Mouse (Mus musculus): ENCODE measurements around the gene Tmppe.
"Not testable (repeated sequence)": the region's sequence is repeated elsewhere in the genome, so short reads cannot be mapped to it uniquely, and the experiment has no call there.

Gene Tmppe

DNA sequence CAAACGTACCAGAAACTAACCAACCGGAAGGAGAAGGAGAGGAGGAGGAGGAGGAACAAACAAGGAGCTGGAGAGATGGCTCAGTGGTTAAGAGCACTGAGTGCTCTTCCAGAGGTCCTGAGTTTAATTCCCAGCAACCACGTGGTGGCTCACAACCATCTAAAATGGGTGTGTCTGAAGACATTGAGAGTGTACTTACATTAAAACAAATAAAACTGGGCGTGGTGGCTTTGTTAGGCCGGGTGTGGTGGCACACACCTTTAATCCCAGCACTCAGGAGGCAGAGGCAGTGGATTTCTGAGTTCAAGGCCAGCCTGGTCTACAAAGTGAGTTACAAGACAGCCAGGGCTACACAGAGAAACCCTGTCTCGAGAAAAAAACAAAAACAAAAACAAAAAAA lies 6.8 kb upstream of the Tmppe start:
- in situ Hi-C loops (cut with MseI, MboI) = not testable (repeated sequence)

GRCm38 (mm10) chr9:114394677-114395076 lies 6.2 kb upstream of the Tmppe start:
- in situ Hi-C loops (cut with MseI, MboI) = no loop called here

DNA sequence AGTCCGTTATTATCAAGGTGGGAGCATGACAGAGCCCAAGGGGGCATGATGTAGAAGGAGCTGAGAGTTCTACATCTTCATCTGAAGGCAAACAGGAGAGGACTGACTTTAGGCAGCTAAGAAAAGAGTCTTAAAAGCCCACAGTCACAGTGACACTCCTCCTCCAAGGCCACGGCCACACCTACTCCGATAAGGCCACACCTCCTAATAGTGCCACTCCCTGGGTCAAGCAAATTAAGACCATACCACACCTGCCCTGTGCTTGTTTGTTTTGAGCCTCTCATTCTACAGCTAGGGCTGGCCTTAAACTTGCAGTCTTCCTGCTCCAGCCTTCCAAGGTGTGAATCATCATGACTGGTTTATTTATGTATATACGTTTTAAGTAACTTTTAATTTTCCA lies 5.6 kb upstream of the Tmppe start:
- in situ Hi-C loops (cut with MseI, MboI) = no loop called here

DNA sequence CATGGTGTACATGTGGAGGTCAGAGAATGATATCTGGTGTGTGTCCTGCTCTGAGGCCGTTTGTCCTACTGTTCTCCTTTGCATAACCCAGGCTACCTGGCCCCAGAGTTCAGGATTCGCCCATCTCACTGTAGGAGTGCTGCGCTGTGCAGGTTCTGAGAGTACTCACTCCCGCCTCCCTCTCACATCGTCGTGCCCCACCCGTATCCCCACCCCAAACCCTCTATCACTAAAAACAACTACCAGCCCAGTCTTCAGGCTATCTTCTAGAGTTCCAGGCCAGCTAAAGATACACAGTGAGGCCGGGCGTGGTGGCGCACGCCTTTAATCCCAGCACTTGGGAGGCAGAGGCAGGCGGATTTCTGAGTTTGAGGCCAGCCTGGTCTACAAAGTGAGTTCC lies 1.2 kb upstream of the Tmppe start:
- in situ Hi-C loops (cut with MseI, MboI) = no loop called here

DNA sequence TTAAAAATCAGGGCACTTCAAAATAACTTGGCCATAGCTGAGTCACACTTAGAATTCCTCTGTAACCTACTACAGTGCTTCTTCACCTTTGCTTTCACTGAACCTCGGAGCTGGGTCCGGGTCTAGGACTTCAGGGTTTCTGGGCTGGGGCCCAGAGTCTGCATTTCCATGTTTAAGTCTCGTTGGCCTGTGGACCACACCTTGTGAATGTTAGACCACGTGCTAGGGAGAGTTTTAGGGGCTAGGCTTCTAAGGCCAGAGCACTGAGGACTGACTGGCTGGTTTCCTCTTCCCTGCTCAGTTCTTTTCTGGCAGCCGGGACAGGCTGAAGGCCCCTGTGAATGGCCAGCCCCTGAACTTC lies 337 bp upstream of the Tmppe start:
- in situ Hi-C loops (cut with MseI, MboI) = no loop called here

DNA sequence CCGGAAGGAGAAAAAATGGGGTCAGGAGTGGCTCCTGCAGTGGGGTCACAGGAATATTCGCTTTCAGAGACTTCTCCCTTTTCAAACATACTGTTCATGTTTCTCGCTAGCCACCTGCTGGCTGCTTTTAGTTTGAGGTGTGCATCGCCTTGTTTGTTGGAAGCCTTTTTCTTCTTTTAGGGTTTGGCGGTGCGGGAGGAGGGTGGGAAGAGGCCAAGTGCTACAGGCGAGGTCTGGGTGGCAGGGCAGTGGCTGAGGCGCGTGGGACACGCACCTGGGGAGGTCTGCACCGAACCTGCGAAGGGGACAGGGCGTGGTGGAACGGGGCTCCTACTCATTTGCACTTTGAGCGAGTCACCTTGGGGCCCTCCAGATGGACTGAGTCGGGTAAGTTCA lies 778 bp downstream of the Tmppe start:
- in situ Hi-C loops (cut with MseI, MboI) = no loop called here

DNA sequence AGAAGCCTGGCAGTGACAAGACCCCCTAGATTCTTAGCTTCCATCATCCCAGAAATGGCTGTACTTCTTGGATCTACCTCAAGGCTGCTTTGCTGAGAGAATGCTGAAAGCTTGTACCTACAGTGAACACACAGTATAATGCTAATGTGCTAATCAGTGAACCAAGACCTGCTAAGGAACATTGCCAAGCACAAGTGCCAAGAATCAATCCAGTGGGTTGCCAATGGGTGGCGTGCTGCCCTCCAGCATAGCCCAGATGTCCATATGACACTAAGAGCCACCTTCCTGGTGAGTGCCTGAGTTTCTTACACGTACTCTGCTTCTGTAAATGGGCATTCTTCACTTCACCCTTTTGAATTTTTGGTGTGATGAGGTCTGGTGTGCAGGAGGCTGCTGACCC lies 6.8 kb downstream of the Tmppe start:
- in situ Hi-C loops (cut with MseI, MboI) = no loop called here

GRCm38 (mm10) chr9:114410313-114410862 lies 9.5 kb downstream of the Tmppe start:
- in situ Hi-C loops (cut with MseI, MboI) = loop anchor here in 1 of 2 experiments (10.0 kb wide), 1 partner anchor 174 kb away; no protein-coding TSS in a partner anchor

DNA sequence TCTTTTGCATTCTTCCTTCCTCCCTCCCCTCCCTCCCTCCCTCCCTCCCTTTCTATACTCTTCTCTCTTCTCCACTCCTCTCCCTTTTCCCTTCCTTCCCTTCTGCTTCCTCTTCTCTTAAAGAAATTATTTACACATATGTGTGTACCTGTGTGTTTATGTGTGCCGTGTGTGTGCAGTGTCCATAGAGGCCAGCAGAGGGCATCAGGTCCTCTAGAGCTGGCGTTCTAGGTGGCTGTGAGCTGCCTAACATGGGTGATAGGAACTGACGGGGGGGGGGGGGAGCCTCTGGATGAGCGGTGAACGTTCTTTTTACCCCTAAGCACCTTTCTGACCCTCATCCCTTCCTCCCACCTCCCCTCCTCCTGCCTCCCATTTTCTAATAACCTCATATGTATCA lies 10.4 kb downstream of the Tmppe start:
- in situ Hi-C loops (cut with MseI, MboI) = loop anchor here in 1 of 2 experiments (10.0 kb wide), 1 partner anchor 174 kb away; no protein-coding TSS in a partner anchor

- in situ Hi-C loops (cut with MseI, MboI) = loop anchor here in 1 of 2 experiments (10.0 kb wide), 1 partner anchor 172 kb away; no protein-coding TSS in a partner anchor
These were observed 11.5 kb downstream of the Tmppe start for GRCm38 (mm10) chr9:114412406-114412805.

DNA sequence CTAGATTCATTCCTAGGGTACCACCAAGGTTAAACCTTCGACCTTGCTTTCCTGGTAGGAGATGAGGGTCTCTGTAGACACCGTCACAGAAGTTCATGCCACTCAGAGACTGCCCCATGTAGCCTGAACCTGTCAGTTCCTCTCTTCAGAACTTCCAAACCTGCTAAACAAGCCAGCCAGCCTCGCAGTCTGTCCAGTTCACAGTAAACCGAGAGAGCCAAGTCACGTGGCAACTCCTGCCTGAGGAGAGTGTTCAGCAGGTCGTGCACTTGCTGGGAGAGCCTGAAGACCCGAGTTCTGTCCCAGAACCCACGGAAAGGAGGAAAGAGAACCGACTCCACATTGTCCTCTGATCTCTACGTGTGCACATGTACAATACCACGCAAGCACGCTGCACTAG lies 13.0 kb downstream of the Tmppe start:
- in situ Hi-C loops (cut with MseI, MboI) = loop anchor here in 1 of 2 experiments (10.0 kb wide), 1 partner anchor 171 kb away; no protein-coding TSS in a partner anchor

GRCm38 (mm10) chr9:114415701-114416100 lies 14.8 kb downstream of the Tmppe start:
- in situ Hi-C loops (cut with MseI, MboI) = loop anchor here (5.0 to 10.0 kb wide), 3 partner anchors 82 to 169 kb away; no protein-coding TSS in a partner anchor

DNA sequence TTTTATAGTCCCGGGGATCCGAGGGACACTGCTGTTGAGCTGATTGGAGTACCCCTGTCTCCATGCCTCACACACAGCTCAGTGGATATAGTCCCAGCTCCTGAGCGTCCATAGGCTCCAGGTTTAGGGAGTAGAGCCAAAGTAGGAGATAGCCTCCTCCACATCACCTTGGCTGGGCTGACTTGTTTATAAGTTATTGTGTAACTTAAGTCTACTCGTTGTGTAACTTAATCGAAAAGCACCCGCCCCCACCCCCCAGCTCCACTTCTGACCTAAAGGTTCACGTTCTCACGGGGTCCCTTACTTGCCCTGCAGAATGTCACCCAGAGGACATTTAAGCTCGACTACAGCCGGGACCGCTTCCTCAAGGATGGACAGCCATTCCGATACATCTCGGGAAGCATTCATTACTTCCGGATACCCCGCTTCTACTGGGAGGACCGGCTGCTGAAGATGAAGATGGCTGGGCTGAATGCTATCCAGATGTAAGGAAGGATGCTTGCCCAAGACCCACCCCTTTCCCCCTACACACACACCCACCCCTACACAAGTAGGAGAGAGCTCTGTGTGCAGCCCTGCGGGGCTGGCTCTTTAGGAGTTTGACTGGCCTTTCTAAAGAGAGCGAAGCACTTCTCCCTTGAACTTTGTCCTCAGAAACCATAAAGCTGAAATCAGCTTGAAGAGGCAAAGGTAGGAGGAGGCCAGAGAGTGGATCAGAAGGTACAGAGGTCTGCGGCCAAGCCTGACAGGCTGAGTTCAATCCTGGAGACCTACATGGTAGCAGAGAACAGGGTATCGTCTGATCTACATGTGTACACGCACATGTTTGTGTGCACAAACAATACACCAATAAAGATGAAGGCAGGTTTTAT lies 16.0 kb downstream of the Tmppe start:
- in situ Hi-C loops (cut with MseI, MboI) = loop anchor here (5.0 to 10.0 kb wide), 3 partner anchors 80 to 168 kb away; no protein-coding TSS in a partner anchor

- in situ Hi-C loops (cut with MseI, MboI) = loop anchor here (5.0 to 10.0 kb wide), 3 partner anchors 79 to 167 kb away; no protein-coding TSS in a partner anchor
These were observed 17.3 kb downstream of the Tmppe start for GRCm38 (mm10) chr9:114418187-114418586.

DNA sequence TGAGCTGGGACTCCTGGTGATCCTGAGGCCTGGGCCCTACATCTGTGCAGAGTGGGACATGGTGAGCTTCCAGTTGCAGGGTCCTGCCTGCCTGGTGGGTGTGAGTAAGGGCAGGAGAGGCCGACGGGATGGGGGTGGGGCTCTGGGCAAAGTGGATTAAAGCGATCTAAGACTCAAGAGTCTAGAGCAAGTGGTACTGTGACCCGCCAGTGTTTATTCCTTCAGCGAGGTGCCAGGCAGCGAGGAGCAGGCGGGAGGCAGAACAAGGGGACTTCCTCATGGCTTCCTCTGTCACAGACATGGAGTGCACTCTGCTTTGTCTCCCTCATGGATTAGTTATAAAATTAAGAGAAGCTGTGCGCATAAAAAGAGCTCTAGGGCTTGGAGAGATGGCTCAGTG lies 19.5 kb downstream of the Tmppe start:
- in situ Hi-C loops (cut with MseI, MboI) = no loop called here

GRCm38 (mm10) chr9:114421045-114421444 lies 20.1 kb downstream of the Tmppe start:
- in situ Hi-C loops (cut with MseI, MboI) = no loop called here

DNA sequence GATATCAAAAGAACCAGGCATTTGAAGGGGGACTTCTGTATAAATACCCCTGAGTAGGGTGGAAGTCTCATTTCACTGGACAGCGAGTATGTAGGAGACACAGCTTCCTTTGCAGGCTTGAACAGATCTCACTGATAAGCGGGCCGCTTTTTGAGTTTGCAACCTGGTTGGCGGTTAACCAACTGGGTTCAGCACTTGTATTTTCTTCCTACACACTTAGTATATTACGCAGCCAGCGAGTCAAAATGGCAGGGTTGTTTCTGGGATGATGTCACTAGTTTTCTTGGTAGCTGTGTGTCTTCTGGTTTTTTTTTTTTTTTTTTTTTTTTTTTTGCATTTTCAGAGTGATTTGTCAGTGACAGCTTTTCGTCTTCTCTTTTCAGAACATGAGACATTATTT lies 20.9 kb downstream of the Tmppe start:
- in situ Hi-C loops (cut with MseI, MboI) = no loop called here

- in situ Hi-C loops (cut with MseI, MboI) = no loop called here
These were observed 24.7 kb downstream of the Tmppe start for GRCm38 (mm10) chr9:114425576-114425975.

- in situ Hi-C loops (cut with MseI, MboI) = no loop called here
These were observed 25.3 kb downstream of the Tmppe start for GRCm38 (mm10) chr9:114426201-114426600.

GRCm38 (mm10) chr9:114427425-114427824 lies 26.5 kb downstream of the Tmppe start:
- in situ Hi-C loops (cut with MseI, MboI) = no loop called here

DNA sequence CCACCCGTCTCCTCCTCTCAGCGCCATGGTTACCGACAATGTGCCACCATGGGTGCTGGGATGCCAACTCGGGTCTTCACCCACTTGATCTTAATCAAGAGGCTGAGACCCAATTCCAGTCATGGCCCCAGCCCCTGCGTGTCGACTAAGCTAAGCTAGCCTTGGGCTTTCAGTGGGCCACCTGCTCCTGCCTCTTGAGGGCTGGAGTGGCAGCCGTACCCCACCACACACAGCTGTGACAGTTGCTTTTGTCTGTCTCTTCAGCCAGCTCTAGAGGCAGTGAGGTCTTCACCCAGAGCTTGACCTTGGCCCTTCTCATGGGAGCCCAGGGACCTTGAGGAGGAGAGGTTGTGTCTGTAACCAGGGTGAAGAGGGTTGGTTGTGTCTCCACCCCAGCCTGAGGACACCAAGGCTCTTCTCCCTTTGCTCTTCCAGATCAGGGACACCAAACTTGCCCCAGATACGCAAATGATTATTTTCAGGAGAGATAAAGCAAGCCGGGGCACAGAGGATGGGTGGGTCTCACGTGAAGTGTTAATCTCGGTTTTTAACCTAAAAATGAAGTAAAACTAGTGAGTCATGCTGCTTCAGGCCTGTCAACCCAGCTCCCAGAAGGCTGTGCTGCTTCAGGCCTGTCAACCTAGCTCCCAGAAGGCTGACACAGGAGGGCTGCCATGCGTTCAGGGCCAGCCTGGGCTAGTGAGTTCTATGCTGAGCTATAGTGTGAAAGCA lies 27.4 kb downstream of the Tmppe start:
- in situ Hi-C loops (cut with MseI, MboI) = no loop called here

- in situ Hi-C loops (cut with MseI, MboI) = no loop called here
These were observed 34.8 kb downstream of the Tmppe start for GRCm38 (mm10) chr9:114435668-114436067.
